Mouse (Mus musculus): Measurements from ENCODE around the gene Icmt.

DNA sequence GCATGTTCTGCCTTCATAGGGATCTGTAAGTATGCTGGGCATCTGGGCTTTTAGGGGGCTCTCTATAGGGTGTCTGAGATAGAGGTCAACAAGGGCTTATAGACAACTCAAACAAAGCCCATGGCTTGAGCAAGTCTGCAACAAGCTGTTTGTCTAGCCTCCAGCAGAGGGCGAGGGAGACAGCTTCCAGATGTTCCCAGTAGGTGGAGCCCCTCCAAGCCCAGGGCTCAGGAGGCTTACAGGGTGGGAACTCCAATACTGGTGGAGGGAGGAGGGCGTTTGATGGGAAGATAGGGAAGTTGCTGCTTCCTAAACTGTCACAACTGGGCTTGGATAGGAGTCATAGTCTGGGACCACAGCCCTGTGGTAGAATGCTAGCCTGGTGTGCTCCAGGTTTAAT lies 35.9 kb downstream of the Icmt start:
- TF ChIP-seq GATA1 (IDR thresholded peaks at IDR 0.05; ENCODE audit: borderline replicate concordance, low read length) (no peak), FLI1 (IDR thresholded peaks at IDR 0.05; ENCODE audit: low read length) (no peak)

Measured in megakaryocyte, embryonic 14.5 days (primary cell).